8 mouse cellular contexts compared by ENCODE assay signal in genomic region chr6:85293255-85294003, GRCm38 (mm10). TPM values are rescaled to one million over a fixed set of nuclear protein-coding genes. Genes with fewer than 3 reads are reported as not detected.
A peak's percentile ranks its signal among the peaks of the same experiment; 100 is the strongest.
DNase-seq lines count a peak whose midpoint lies in the region; ATAC-seq and TF ChIP-seq lines count a peak whose summit lies in the region.

No protein-coding gene starts in this region.

- TF ChIP-seq POLR2A in liver, adult 2 months (IDR thresholded peaks at IDR 0.05; ENCODE audit: extremely low read depth, insufficient read depth, low read length): no peak

- H3K79me2 ChIP-seq in liver, adult 2 months (ENCODE audit: control insufficient read depth, insufficient read depth, low read length): no peaks in the 10 kb centered on the region

- H3K4me3 ChIP-seq in liver, adult 2 months (ENCODE audit: insufficient read depth, low read depth, low read length): no peak overlapping the region
- no peak overlapping the region for H3K4me3 ChIP-seq in intestine, embryonic 16.5 days (ENCODE audit: low read length)
- H3K4me3 ChIP-seq in midbrain, embryonic 12.5 days: no peak overlapping the region

- peaks cover 8% of the 10 kb centered on the region for H3K4me1 ChIP-seq in liver, adult 2 months (ENCODE audit: control insufficient read depth, insufficient read depth, low read length)
- peaks cover 21% of the 10 kb centered on the region for H3K4me1 ChIP-seq in intestine, embryonic 16.5 days (ENCODE audit: control insufficient read depth, insufficient read depth, low read length)
- H3K4me1 ChIP-seq in midbrain, embryonic 12.5 days: peaks cover 26% of the 10 kb centered on the region

- DNase-seq in liver, adult 2 months (ENCODE audit: extremely low read depth, low read depth, low spot score): peak; percentile 91
- no peak for DNase-seq in liver
- DNase-seq in embryo, embryonic 11 days: peak; percentile 44
- DNase-seq in testis, postnatal 10 days (ENCODE audit: low spot score): no peak
- no peak for DNase-seq in thymus, postnatal 10 days (ENCODE audit: low spot score in 2 of 2)
- no peak for DNase-seq in left cerebral cortex, adult 18-20 months (ENCODE audit: low spot score in 2 of 2)

- no peak overlapping the region for H3K9ac ChIP-seq in liver, adult 2 months (ENCODE audit: low read depth, low read length)
- H3K9ac ChIP-seq in intestine, embryonic 16.5 days (ENCODE audit: low read depth, low read length): no peak overlapping the region
- H3K9ac ChIP-seq in midbrain, embryonic 12.5 days (replicated peaks): no peak overlapping the region

- no peak for TF ChIP-seq CTCF in liver, adult 2 months (IDR thresholded peaks at IDR 0.05; ENCODE audit: low read depth, low read length)

- ATAC-seq in intestine, embryonic 16.5 days: 0 out of 2 replicates have a peak, but pooled peaks have one; percentile 24
- peak; percentile 60 for ATAC-seq in midbrain, embryonic 12.5 days (ENCODE audit: low FRiP score, low read depth)

- 12% methylated on average over 10 of the region's 10 CpGs for WGBS in liver, adult 2 months
- WGBS in intestine, embryonic 16.5 days: 50% methylated on average over 10 of the region's 10 CpGs
- 47% methylated on average over 10 of the region's 10 CpGs for WGBS in midbrain, embryonic 12.5 days

- peak overlapping the region; percentile 69 for H3K27ac ChIP-seq in liver, adult 2 months (replicated peaks; ENCODE audit: insufficient read depth, low read depth, low read length)
- 0 out of 2 replicates have a peak overlapping the region, but pooled peaks have one; percentile 8 for H3K27ac ChIP-seq in intestine, embryonic 16.5 days (ENCODE audit: low read length)
- H3K27ac ChIP-seq in midbrain, embryonic 12.5 days (replicated peaks): peak overlapping the region; percentile 61

- H3K27me3 ChIP-seq in liver, adult 2 months (ENCODE audit: control insufficient read depth, insufficient read depth, low read length): no peaks in the 10 kb centered on the region
- no peaks in the 10 kb centered on the region for H3K27me3 ChIP-seq in intestine, embryonic 16.5 days (replicated peaks; ENCODE audit: control insufficient read depth, insufficient read depth, low read length)
- H3K27me3 ChIP-seq in midbrain, embryonic 12.5 days: no peaks in the 10 kb centered on the region

- H3K36me3 ChIP-seq in liver, adult 2 months (ENCODE audit: control insufficient read depth, insufficient read depth, low read length): no peaks in the 10 kb centered on the region
- no peaks in the 10 kb centered on the region for H3K36me3 ChIP-seq in intestine, embryonic 16.5 days (ENCODE audit: control insufficient read depth, insufficient read depth, low read length)
- H3K36me3 ChIP-seq in midbrain, embryonic 12.5 days: no peaks in the 10 kb centered on the region

- H3K9me3 ChIP-seq in intestine, embryonic 16.5 days (ENCODE audit: control insufficient read depth, low read length): no peaks in the 10 kb centered on the region
- no peaks in the 10 kb centered on the region for H3K9me3 ChIP-seq in midbrain, embryonic 12.5 days

- no peak overlapping the region for H3K4me2 ChIP-seq in intestine, embryonic 16.5 days (ENCODE audit: low read depth, low read length)
- no peak overlapping the region for H3K4me2 ChIP-seq in midbrain, embryonic 12.5 days (replicated peaks)

RNA-seq across cellular contexts. Expression of gene Sfxn5, which starts 39.8 kb away (rescaled TPM):
- 21.9 and 23.6 TPM in 2 replicates for total RNA-seq in liver, adult 2 months (2014; rRNA removed)
- 23.4 and 31.8 TPM in 2 replicates for polyA plus RNA-seq in liver, adult 2 months (2012; rRNA removed)
- 5.3 and 7.2 TPM in 2 replicates for polyA plus RNA-seq in intestine, embryonic 16.5 days (2015; fragmentation: Nextera tagmentation; extraction: Ambion mirVana)
- 8.2 and 9.5 TPM in 2 replicates for polyA plus RNA-seq in midbrain, embryonic 12.5 days (2016; fragmentation: Nextera tagmentation; extraction: Ambion mirVana)
- 100 to 1,000 TPM; 163 to 164 TPM for total RNA-seq in left cerebral cortex, adult 18-20 months (2021)

Comparison
In these comparisons a context has a peak if more than half of its experiments do, and no peak if none do; other contexts are left out.
1. DNase-seq: peak in liver, adult 2 months (single experiment) and embryo, embryonic 11 days (single experiment); none in liver (single experiment), testis, postnatal 10 days (single experiment), thymus, postnatal 10 days (0 of 2) and left cerebral cortex, adult 18-20 months (0 of 2).
2. H3K27ac ChIP-seq: peak in every context shown above with its lines; median percentile 69 in liver, adult 2 months; 61 in midbrain, embryonic 12.5 days; 8 in intestine, embryonic 16.5 days.